Mouse (Mus musculus) Muller cell, postnatal 12 days (primary cell): ENCODE measurements around the gene Rab10.

ENCODE experiments used
- DNase-seq: peaks from one replicate; pipeline ENCODE4 v3.0.0-alpha.2; 2015; ENCODE audit errors: inconsistent ontology term

Gene Rab10

DNA sequence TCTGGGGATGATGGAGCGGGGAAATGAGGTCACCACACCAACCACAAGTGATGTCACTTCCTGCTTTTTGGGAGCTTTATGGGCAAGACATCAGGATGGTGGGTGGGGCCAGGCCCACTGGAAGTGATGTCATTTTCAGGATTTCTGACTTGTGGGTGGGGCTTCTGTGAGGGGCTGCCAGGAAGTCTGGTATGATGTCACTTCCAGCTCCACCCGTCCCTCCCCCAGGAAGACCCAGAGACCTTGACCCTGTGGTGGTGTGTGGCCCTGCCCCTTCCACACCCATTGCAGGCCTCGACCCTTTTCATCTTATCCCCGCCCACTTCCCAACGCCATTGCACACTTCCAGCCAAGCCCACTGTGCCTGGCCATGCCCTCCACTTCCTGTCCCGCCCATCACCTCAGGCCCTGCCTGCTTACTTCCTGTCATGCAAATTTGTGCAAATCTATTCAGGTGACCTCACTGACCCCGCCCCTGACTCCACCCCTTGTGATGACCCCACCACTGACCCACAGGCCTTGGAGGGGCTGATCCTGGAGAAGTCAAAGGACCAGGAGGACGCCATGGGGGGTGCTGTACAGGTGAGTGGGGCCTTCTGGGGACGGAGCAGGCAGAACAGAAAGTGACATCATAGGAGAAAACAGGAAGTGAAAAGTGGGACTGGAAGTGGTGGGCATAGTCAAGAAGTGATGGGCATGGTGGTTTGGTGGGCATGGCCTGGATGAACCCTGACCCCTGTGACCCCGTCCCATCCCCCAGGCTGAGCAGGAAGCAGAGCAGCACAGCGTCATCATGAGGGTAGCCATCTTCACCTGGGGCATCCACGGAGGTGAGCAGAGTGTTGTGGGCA, 72.7 kb downstream of the Rab10 start:
- DNase-seq: no peak

DNA sequence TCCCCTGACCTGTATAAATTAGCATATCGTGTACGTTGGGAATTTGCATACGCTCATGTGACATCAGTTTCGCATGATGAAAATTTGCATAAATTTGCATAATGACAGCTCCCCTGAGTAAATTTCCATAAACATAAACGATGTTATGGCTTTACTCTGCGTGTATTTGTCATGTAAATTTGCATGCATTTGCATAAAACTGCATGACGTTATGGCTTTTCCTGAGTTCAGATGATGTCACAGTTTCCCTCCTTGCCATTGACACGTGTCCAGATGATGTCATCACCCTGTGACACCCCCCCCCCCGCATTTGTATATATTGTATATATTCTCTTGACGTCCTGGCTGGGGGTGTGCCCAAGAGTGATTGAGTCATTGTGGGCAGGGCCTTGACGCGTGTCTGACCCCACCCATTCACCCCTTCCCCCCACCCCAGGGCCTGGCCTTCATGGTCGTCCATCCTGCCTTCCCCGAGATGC, 73.6 kb downstream of the Rab10 start:
- DNase-seq: no peak

- peak; percentile 93 for DNase-seq
These were observed 74.1 kb downstream of the Rab10 start for GRCm38 (mm10) chr12:3235646-3236161.

DNA sequence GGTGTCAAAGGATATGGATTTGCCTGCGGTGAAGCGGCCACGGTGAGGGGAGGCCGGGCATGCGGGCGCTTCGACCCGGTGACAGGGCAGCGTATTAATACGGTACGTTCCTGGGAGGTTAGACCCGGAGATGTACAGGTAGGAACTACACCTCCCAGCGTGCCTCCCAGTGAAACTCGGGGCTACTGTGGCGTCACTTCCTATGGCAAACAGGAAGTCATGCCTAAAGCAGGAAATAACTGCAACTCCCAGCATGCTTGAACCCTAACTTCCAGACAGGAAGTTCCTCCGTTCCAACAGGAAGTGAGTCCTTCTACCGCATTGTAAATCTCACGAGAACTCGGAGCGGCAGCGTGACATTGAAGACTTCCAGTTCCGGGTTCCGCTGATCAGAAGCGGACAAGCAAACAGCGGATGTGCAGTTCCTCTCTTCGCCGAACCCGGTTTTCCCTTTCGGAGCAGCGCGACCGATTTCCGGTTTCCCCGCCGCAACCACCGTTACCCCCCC, 74.6 kb downstream of the Rab10 start:
- DNase-seq: peak; percentile 94

- no peak for DNase-seq
These were observed 75.7 kb downstream of the Rab10 start for GRCm38 (mm10) chr12:3234061-3234460.

GRCm38 (mm10) chr12:3223352-3223751, 86.4 kb downstream of the Rab10 start:
- no peak for DNase-seq

DNA sequence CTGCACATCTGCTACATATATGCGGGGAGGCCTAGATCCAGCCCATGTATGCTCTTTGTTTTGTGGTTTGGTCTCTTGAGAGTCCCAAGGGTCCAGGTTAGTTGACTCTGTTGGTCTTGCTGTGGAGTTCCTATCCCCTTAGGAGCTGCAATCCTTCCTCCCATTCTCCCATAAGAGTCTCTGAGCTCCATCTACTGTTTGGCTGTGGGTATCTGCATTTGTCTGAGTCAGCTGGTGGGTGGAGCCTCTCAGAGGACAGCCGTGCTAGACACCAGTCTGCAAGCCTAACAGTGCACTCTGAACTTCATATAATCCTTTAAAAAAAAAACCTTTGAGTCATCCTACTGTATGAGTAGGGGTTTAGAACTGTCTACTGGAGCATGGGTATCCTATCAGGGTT, 99.6 kb downstream of the Rab10 start:
- peak; percentile 14 for DNase-seq

DNA sequence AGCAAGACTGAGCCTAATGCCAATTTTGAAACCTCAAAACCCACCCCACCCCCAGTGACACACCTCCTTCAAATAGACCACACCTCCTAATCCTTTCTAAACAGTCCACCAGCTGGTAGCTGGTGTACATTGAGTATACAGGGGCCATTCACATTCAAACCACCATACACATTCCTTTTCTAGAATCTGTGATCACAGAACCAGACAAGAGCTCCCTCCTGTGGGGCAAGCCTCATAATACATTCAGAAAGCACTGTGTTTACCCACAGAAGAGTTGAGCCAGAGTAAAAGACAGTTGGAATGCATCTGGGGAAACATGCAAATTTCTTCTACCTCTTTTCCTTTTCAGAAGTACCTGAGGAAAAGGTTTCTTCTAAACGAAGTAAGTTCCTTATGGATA, 100.6 kb downstream of the Rab10 start:
- DNase-seq: peak; percentile 46
